Mouse (Mus musculus): ENCODE data around the gene Ptpa. TPM values are rescaled to one million over a fixed set of nuclear protein-coding genes. Genes with fewer than 3 reads are reported as not detected.

The Ptpa gene
- polyA plus RNA-seq (2017; shearing (Covaris generic)), result 137 TPM

DNA sequence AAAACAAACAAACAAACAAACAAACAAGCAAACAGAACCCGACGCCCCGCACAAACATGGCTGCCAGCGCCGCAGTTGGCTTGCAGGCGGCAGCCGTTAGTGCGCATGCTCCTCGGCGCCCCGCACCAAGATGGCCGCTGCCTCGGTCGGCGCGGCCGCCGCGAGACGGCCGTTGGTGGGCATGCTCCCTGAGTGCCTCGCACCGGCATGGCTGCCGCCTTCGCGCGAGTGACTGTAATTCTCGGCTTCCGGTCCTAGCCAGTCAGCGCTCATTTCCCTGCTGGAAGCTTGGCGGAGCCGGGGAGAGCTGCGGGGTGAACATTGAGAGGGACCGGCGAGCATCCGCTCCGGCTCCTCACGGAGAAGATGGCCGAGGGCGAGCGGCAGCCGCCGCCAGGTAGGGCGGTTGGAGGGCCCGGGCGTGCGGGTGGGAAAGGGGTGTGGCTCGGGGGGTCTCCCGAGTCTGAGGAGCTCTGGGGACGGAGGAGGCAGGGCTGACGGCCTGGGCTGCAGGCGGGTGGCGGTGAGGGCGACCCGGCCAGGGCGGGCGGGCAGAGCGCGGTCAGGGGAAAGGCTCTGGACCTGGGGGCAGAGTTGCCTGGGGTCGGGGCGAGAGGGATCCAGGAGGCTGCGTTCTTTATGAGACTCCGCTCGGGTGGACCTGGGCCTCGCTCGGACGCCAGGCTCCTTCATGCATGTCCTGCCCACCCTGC lies at the start of gene Ptpa:
Gene Ptpa, plus strand, starts transcription at position 104 of the 713 bp plus-strand sequence.

DNA sequence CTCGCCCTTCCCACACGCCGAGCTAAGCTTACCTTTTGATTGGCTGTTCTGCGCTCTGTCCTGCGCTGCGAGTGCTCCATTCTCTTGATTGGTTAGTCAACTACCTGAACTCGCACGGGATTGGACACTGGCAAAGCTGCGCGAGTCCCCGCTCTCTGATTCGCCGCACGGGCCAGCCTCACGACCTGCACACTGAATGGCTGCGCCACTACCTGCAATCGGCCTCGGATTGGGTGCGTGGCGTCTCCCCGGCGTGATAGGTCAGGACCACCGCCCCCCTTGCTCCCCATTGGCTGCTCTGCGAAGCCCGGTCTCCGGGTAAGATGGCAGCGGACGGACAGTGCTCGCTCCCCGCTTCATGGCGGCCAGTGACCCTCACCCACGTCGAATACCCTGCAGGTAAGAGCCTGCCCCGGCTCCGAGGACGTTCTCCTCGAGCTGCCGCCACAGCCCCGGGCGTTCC lies 23.7 kb upstream of the Ptpa start, which contains the start of gene Dolpp1:
Gene Dolpp1, plus strand, starts transcription at position 141 of the 463 bp plus-strand sequence.

DNA sequence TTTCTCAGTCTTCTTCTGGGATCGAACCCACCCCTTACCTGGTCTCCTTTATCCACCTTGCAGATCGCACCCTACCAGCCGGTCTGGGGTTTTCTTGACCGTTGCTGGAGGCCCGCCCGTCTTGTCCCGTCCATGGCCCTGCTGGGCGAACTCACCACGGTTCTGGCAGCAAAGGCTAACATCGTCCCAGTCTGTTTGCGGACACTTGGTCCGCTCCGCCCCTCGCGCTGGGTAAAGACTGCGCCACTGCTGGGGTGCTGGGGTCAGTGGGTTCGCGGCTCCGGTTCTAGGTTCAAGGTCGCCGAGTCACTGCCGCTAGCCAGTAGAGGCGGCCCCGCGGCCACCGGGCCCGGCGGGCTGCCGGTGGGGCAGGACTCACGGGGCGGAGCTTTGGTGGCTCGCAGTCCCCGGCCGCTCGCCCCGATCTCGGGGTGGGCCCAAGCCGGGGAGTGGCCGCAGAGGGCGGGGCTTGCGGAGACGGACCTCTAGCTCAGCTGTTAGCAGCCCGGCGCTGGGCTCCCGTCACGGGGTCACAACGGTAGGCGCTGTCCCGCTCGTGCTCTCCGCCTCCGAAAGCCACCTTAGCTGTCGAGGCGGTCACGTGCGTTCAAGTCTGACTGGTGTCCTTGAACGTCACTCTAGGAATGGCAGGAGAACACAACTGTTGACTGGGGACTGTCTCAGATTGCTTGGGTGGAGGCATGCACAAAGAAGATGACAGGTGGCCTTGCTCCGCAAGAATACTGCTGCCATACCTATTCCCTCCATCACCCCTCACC lies 493 bp upstream of the Ptpa start, which contains the start of gene Crat:
Gene Crat, minus strand, starts transcription at position 657 of the 779 bp plus-strand sequence.

GRCm38 (mm10) chr2:30474039-30474438 lies 58.2 kb downstream of the Ptpa start, which contains the start of gene Ier5l:
Gene Ier5l, minus strand, starts transcription at chr2:30474219.

Other genes with a start within 250 kb of the Ptpa start
- 2.6 TPM for gene Endog, start 244.5 kb upstream of the Ptpa start, polyA plus RNA-seq (2017; shearing (Covaris generic))
- gene Spout1, start 237.6 kb upstream of the Ptpa start, polyA plus RNA-seq (2017; shearing (Covaris generic)), result 47.6 TPM
- 11.9 TPM for gene Kyat1, start 210.2 kb upstream of the Ptpa start, polyA plus RNA-seq (2017; shearing (Covaris generic))
- gene Lrrc8a, start 178.3 kb upstream of the Ptpa start, polyA plus RNA-seq (2017; shearing (Covaris generic)), result 6.4 TPM
- 1.6 TPM for gene Gm28035, start 175.5 kb upstream of the Ptpa start, polyA plus RNA-seq (2017; shearing (Covaris generic))
- 4.7 TPM for gene Phyhd1, start 149.8 kb upstream of the Ptpa start, polyA plus RNA-seq (2017; shearing (Covaris generic))
- not detected for gene Gm28038, start 135.0 kb upstream of the Ptpa start, polyA plus RNA-seq (2017; shearing (Covaris generic))
- gene Dolk, start 129.7 kb upstream of the Ptpa start, polyA plus RNA-seq (2017; shearing (Covaris generic)), result 19.2 TPM
- gene Nup188, start 129.6 kb upstream of the Ptpa start, polyA plus RNA-seq (2017; shearing (Covaris generic)), result 25.2 TPM
- 145 TPM for gene Sh3glb2, start 56.7 kb upstream of the Ptpa start, polyA plus RNA-seq (2017; shearing (Covaris generic))
- gene Miga2, start 51.8 kb upstream of the Ptpa start, polyA plus RNA-seq (2017; shearing (Covaris generic)), result 16.8 TPM
- 39.1 TPM for gene Dolpp1, start 23.8 kb upstream of the Ptpa start, polyA plus RNA-seq (2017; shearing (Covaris generic))
- gene Crat, start 226 bp upstream of the Ptpa start, polyA plus RNA-seq (2017; shearing (Covaris generic)), result 7.4 TPM
- gene Ier5l, start 58.2 kb downstream of the Ptpa start, polyA plus RNA-seq (2017; shearing (Covaris generic)), result 0.24 TPM
- 2.4 TPM for gene Cstad, start 179.0 kb downstream of the Ptpa start, polyA plus RNA-seq (2017; shearing (Covaris generic))